21 mouse cellular contexts compared by ENCODE assay signal in genomic region chr4:105974948-105975347, GRCm38 (mm10).
A peak's percentile ranks its signal among the peaks of the same experiment; 100 is the strongest.
DNase-seq lines count a peak whose midpoint lies in the region; ATAC-seq and TF ChIP-seq lines count a peak whose summit lies in the region.
"Had no signal": no experiment of that assay in that cellular context is flagged by ENCODE, and none has a peak within 500 bp of the region (broad histone marks: within the 10 kb centered on the region; RNA-seq: fewer than 3 reads in every experiment).

No protein-coding gene starts in this region.

- no peak overlapping the region for H3K4me3 ChIP-seq in kidney, adult 2 months (ENCODE audit: insufficient read depth, low read depth, low read length)
- no peak overlapping the region for H3K4me3 ChIP-seq in lung, postnatal 0 days (ENCODE audit: low read depth, low read length)
- H3K4me3 ChIP-seq: embryonic facial prominence, embryonic 15.5 days; erythroblast, embryonic 14.5 days; forebrain, embryonic 10.5 days; forebrain, embryonic 15.5 days; heart, embryonic 10.5 days; hindbrain, embryonic 13.5 days had no signal

- no peaks in the 10 kb centered on the region for H3K9me3 ChIP-seq in lung, postnatal 0 days (ENCODE audit: low read length)
- H3K9me3 ChIP-seq: embryonic facial prominence, embryonic 15.5 days; forebrain, embryonic 10.5 days; forebrain, embryonic 15.5 days; heart, embryonic 10.5 days; hindbrain, embryonic 13.5 days had no signal

- ATAC-seq in lung, postnatal 0 days = no peak
- ATAC-seq: forebrain, embryonic 15.5 days had no signal

- H3K36me3 ChIP-seq in kidney, adult 2 months (ENCODE audit: control insufficient read depth, insufficient read depth, low read length) = no peaks in the 10 kb centered on the region
- no peaks in the 10 kb centered on the region for H3K36me3 ChIP-seq in lung, postnatal 0 days (ENCODE audit: insufficient read depth, low read length)
- H3K36me3 ChIP-seq: embryonic facial prominence, embryonic 15.5 days; forebrain, embryonic 10.5 days; forebrain, embryonic 15.5 days; heart, embryonic 10.5 days; hindbrain, embryonic 13.5 days had no signal

- no peak overlapping the region for H3K9ac ChIP-seq in lung, postnatal 0 days (replicated peaks; ENCODE audit: low read depth)
- H3K9ac ChIP-seq: embryonic facial prominence, embryonic 15.5 days; forebrain, embryonic 15.5 days; hindbrain, embryonic 13.5 days had no signal

- 0 out of 2 replicates have a peak, but pooled peaks have one; percentile 4 for TF ChIP-seq CTCF in kidney, adult 2 months (conservative IDR thresholded peaks at IDR 0.05; ENCODE audit: insufficient read depth, insufficient read length, low read depth, low read length)
- TF ChIP-seq CTCF in lung, postnatal 0 days (IDR thresholded peaks at IDR 0.05) = peak; percentile 27

- no peaks in the 10 kb centered on the region for H3K27me3 ChIP-seq in kidney, adult 2 months (replicated peaks; ENCODE audit: control insufficient read depth, insufficient read depth, low read length)
- no peaks in the 10 kb centered on the region for H3K27me3 ChIP-seq in lung, postnatal 0 days (replicated peaks; ENCODE audit: insufficient read depth, low read length)
- H3K27me3 ChIP-seq: embryonic facial prominence, embryonic 15.5 days; forebrain, embryonic 15.5 days; hindbrain, embryonic 13.5 days had no signal

- 71% methylated on average over 4 of the region's 4 CpGs for WGBS in kidney, adult 2 months
- 63% methylated on average over 4 of the region's 4 CpGs for WGBS in lung, postnatal 0 days

- DNase-seq in kidney, adult 2 months = no peak
- DNase-seq in kidney, postnatal 10 days = no peak
- no peak for DNase-seq in lung, postnatal 0 days (ENCODE audit: low spot score)
- DNase-seq in lung, postnatal 36 days = no peak
- DNase-seq in NIH3T3 (ENCODE audit: low read depth) = peak; percentile 56
- DNase-seq in ovary, postnatal 10 days (ENCODE audit: low spot score) = no peak
- DNase-seq: adrenal gland, adult 8-10 months; adrenal gland, postnatal 36 days; cerebellum, adult 11 months; cerebellum, adult 8-10 months; cerebellum, postnatal 14 days; embryo, embryonic 11 days; gastrocnemius, postnatal 10 days; heart, adult 18-20 months; heart, postnatal 10 days had no signal

- H3K4me2 ChIP-seq in lung, postnatal 0 days (replicated peaks; ENCODE audit: low read depth, low read length) = no peak overlapping the region
- H3K4me2 ChIP-seq: embryonic facial prominence, embryonic 15.5 days; forebrain, embryonic 15.5 days; hindbrain, embryonic 13.5 days had no signal

- no peak for TF ChIP-seq EP300 in lung, postnatal 0 days (IDR thresholded peaks at IDR 0.05)

- TF ChIP-seq POLR2A in kidney, adult 2 months (IDR thresholded peaks at IDR 0.05; ENCODE audit: low read depth, low read length) = no peak

- no peaks in the 10 kb centered on the region for H3K4me1 ChIP-seq in kidney, adult 2 months (ENCODE audit: control insufficient read depth, insufficient read depth, low read length)
- H3K4me1 ChIP-seq in lung, postnatal 0 days (ENCODE audit: insufficient read depth, low read depth, low read length) = no peaks in the 10 kb centered on the region
- H3K4me1 ChIP-seq: embryonic facial prominence, embryonic 15.5 days; forebrain, embryonic 15.5 days; heart, embryonic 10.5 days; hindbrain, embryonic 13.5 days had no signal

- H3K27ac ChIP-seq in kidney, adult 2 months (ENCODE audit: insufficient read depth, low read depth, low read length) = no peak overlapping the region
- H3K27ac ChIP-seq in lung, postnatal 0 days (ENCODE audit: low read length) = no peak overlapping the region
- H3K27ac ChIP-seq: embryonic facial prominence, embryonic 15.5 days; forebrain, embryonic 10.5 days; forebrain, embryonic 15.5 days; heart, embryonic 10.5 days; hindbrain, embryonic 13.5 days had no signal
